Mouse (Mus musculus): ENCODE measurements at regions not wholly inside any gene's neighbourhood (a gene's known extent, or its start where the extent isn't known, plus 50 kb on each side); places are given as distances from the start of the nearest gene placed in this dataset.

- TF ChIP-seq CTCF (IDR thresholded peaks at IDR 0.05; ENCODE audit: low read depth) (peak; percentile 71), EP300 (IDR thresholded peaks at IDR 0.05; ENCODE audit: low read depth) (no peak)
Measured at GRCm38 (mm10) chr15:51595655-51596054, 2289.1 kb upstream of the Gm7489 start.
